Mouse (Mus musculus) limb, embryonic 11.5 days (tissue): ENCODE data around the gene Spaca9. TPM values are rescaled to one million over a fixed set of nuclear protein-coding genes. Genes with fewer than 3 reads are reported as not detected.

Source experiments
- ATAC-seq: fragments of 200-750 bp; cut with Nextera tagmentation; 2 replicates; pipeline ENCODE4 v1.8.0; 2017; ENCODE audit warnings: low read depth; ENCODE audit not compliant: insufficient number of reproducible peaks, low FRiP score, low TSS enrichment
- DNase-seq: peaks from one replicate; pipeline ENCODE4 v3.0.0-alpha.2; 2015; ENCODE audit warnings: low spot score
- H3K27ac ChIP-seq: fragments of 300-500 bp; sonication (generic); replicated peaks from 2 replicates; pipeline ENCODE4 v1.5.1; 2014; ENCODE audit warnings: low read depth, mild to moderate bottlenecking, low read length
- H3K27me3 ChIP-seq: fragments of 300-500 bp; sonication (generic); 2 replicates; pipeline ENCODE4 v1.6.1; 2014; ENCODE audit warnings: mild to moderate bottlenecking, low read length, mixed read lengths; ENCODE audit not compliant: control insufficient read depth, insufficient read depth
- H3K36me3 ChIP-seq: fragments of 300-500 bp; sonication (generic); 2 replicates; pipeline ENCODE4 v1.6.1; 2014; ENCODE audit warnings: mild to moderate bottlenecking, low read length, moderate library complexity, mixed read lengths; ENCODE audit not compliant: control insufficient read depth, insufficient read depth
- H3K4me1 ChIP-seq: fragments of 300-500 bp; sonication (generic); 2 replicates; pipeline ENCODE4 v1.6.1; 2014; ENCODE audit warnings: low read length, mixed read lengths; ENCODE audit not compliant: control insufficient read depth, insufficient read depth
- H3K4me2 ChIP-seq: fragments of 300-500 bp; sonication (generic); 2 replicates; pipeline ENCODE4 v1.6.1; 2014; ENCODE audit warnings: low read depth, mild to moderate bottlenecking, moderate library complexity; ENCODE audit not compliant: severe bottlenecking
- H3K4me3 ChIP-seq: fragments of 300-500 bp; sonication (generic); 2 replicates; pipeline ENCODE4 v1.5.1; 2014; ENCODE audit warnings: low read depth, low read length
- H3K9ac ChIP-seq: fragments of 300-500 bp; sonication (generic); 2 replicates; pipeline ENCODE4 v1.6.1; 2014; ENCODE audit warnings: mild to moderate bottlenecking, low read length
- H3K9me3 ChIP-seq: fragments of 300-500 bp; sonication (generic); 2 replicates; pipeline ENCODE4 v1.6.1; 2016; ENCODE audit warnings: low read length; ENCODE audit not compliant: control insufficient read depth
- WGBS: fragments of 180-500 bp; shearing (Covaris S2); extraction: QIAGEN DNeasy Blood & Tissue Kit; methylation state at CpG from one replicate; pipeline ENCODE4 v1.1.7; 2014; 5-methylcytosine and 5-hydroxymethylcytosine counted together
- polyA plus RNA-seq: library from polyadenylated mRNA; unstranded; fragments of >200 nt; fragmentation: Nextera tagmentation; extraction: Ambion mirVana; gene quantifications from 2 replicates; pipeline ENCODE4 v1.2.1, GENCODE M21; 2014

Spaca9 gene
- polyA plus RNA-seq: 1.7 and 2.0 TPM in 2 replicates

GRCm38 (mm10) chr2:28699361-28700335 lies at the start of gene Spaca9, which contains the start of gene Ak8:
Spaca9 (minus strand) TSS chr2:28699727.
Ak8 (plus strand) TSS chr2:28700164.
- Histone ChIP-seq H3K4me1 (0 out of 2 replicates have a peak, but pooled peaks cover 5% of the 10 kb centered on the region), H3K4me2 (peak within 1 kb of the TSS; percentile 57), H3K27ac (peak within 1 kb of the TSS; percentile 53; the same call in 1 of the 2 replicates), H3K9ac (peak within 1 kb of the TSS; percentile 52), H3K4me3 (peak within 1 kb of the TSS; percentile 46), H3K27me3 (no peaks in the 10 kb centered on the region), H3K36me3 (no peaks in the 10 kb centered on the region), H3K9me3 (no peaks in the 10 kb centered on the region)
- WGBS: 1% methylated on average over 53 of the region's 53 CpGs
- ATAC-seq: peak; percentile 84
- peak; percentile 92 for DNase-seq

DNA sequence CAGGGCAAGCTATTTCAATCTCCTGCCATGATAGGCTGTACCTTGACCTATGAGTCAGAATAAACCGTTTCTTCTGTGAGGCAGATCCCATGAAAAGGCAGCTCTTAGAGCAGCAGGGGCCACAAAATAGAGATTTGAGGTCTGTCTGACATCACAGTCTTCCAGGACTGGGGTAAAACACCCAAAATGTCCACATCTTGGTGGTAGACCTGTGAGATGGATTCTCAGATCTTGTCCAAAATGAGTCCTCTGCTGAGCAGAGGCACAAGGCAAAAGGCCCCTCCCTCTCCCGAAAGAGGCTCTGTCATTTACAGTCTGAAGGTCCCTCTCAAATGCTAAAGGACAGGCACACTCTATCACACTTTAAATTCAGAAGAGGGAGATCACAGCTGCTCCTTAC lies 48.2 kb upstream of the Spaca9 start:
- no peak overlapping the region for H3K9ac ChIP-seq
- no peaks in the 10 kb centered on the region for H3K36me3 ChIP-seq
- H3K9me3 ChIP-seq: no peaks in the 10 kb centered on the region
- ATAC-seq (no peak), DNase-seq (no peak)
- H3K27me3 ChIP-seq: peaks cover 20% of the 10 kb centered on the region
- no peak overlapping the region for H3K4me3 ChIP-seq
- peaks cover 7% of the 10 kb centered on the region; the same call in 1 of the 2 replicates for H3K4me1 ChIP-seq
- H3K27ac ChIP-seq: no peak overlapping the region
- no peak overlapping the region for H3K4me2 ChIP-seq
- WGBS: 85% methylated on average over 2 of the region's 2 CpGs

DNA sequence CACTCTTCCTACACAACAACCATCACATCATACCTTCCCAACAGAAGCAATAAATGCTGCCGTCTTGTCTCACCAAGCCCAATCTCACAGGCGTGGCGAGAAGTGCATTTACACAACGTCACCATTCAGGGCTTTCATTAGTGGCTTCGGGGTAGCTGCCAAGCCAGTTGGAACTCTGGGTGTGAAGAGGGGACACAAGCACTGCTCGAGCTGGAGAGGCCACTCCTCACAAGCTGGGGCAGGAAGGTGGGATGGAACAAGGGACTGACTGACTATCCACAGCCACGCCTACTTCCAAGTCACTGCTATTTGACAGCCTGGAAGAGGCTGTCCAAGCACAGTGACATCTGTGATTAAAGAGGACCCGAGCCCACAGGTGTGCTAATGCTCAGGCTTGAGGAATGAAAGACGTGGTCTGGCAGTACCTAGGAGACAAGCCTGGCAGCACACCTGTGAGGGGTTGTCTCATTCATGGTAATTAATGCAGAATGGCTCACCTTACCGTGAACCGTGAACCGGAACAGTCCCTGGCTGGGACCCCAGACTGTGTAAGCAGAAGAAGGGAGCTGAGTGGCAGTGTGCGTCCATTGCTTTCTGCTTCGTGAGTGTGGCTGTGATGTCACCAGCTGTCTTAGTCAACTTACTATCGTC lies 47.3 kb upstream of the Spaca9 start:
- no peak for ATAC-seq
- H3K9me3 ChIP-seq: no peaks in the 10 kb centered on the region
- H3K27me3 ChIP-seq: peaks cover 15% of the 10 kb centered on the region
- 73% methylated on average over 15 of the region's 15 CpGs for WGBS
- no peak overlapping the region for H3K4me3 ChIP-seq
- no peak overlapping the region for H3K9ac ChIP-seq
- no peak overlapping the region for H3K27ac ChIP-seq
- peaks cover 7% of the 10 kb centered on the region; the same call in 1 of the 2 replicates for H3K4me1 ChIP-seq
- no peaks in the 10 kb centered on the region for H3K36me3 ChIP-seq
- no peak for DNase-seq
- H3K4me2 ChIP-seq: no peak overlapping the region

GRCm38 (mm10) chr2:28742701-28743100 lies 43.2 kb upstream of the Spaca9 start:
- no peak overlapping the region for H3K27ac ChIP-seq
- H3K4me1 ChIP-seq: no peaks in the 10 kb centered on the region
- H3K4me3 ChIP-seq: no peak overlapping the region
- no peaks in the 10 kb centered on the region for H3K36me3 ChIP-seq
- DNase-seq: no peak
- no peaks in the 10 kb centered on the region for H3K9me3 ChIP-seq
- 82% methylated on average over 8 of the region's 8 CpGs for WGBS
- no peak overlapping the region for H3K4me2 ChIP-seq
- no peaks in the 10 kb centered on the region for H3K27me3 ChIP-seq
- no peak for ATAC-seq
- no peak overlapping the region for H3K9ac ChIP-seq

GRCm38 (mm10) chr2:28740159-28740558 lies 40.6 kb upstream of the Spaca9 start:
- Histone ChIP-seq H3K36me3 (no peaks in the 10 kb centered on the region), H3K27me3 (no peaks in the 10 kb centered on the region), H3K4me1 (no peaks in the 10 kb centered on the region), H3K9ac (no peak overlapping the region), H3K27ac (no peak overlapping the region), H3K9me3 (no peaks in the 10 kb centered on the region), H3K4me3 (no peak overlapping the region), H3K4me2 (no peak overlapping the region)
- DNase-seq (no peak), ATAC-seq (no peak)
- WGBS: 86% methylated on average over 5 of the region's 5 CpGs

GRCm38 (mm10) chr2:28737112-28737511 lies 37.6 kb upstream of the Spaca9 start:
- Histone ChIP-seq H3K36me3 (no peaks in the 10 kb centered on the region), H3K4me3 (no peak overlapping the region), H3K27ac (no peak overlapping the region), H3K9me3 (no peaks in the 10 kb centered on the region), H3K4me1 (no peaks in the 10 kb centered on the region), H3K9ac (no peak overlapping the region), H3K4me2 (no peak overlapping the region), H3K27me3 (no peaks in the 10 kb centered on the region)
- WGBS: 90% methylated on average over 5 of the region's 5 CpGs
- DNase-seq (no peak), ATAC-seq (no peak)

GRCm38 (mm10) chr2:28730676-28731075 lies 31.1 kb upstream of the Spaca9 start:
- H3K4me1 ChIP-seq: peaks cover 9% of the 10 kb centered on the region; the same call in 1 of the 2 replicates
- DNase-seq (no peak), ATAC-seq (no peak)
- no peak overlapping the region for H3K4me2 ChIP-seq
- no peaks in the 10 kb centered on the region for H3K9me3 ChIP-seq
- peaks cover 2% of the 10 kb centered on the region; the same call in 1 of the 2 replicates for H3K27me3 ChIP-seq
- no peaks in the 10 kb centered on the region for H3K36me3 ChIP-seq
- no peak overlapping the region for H3K27ac ChIP-seq
- H3K9ac ChIP-seq: no peak overlapping the region
- H3K4me3 ChIP-seq: no peak overlapping the region

- Histone ChIP-seq H3K36me3 (no peaks in the 10 kb centered on the region), H3K4me2 (peak overlapping the region; percentile 10; the same call in 1 of the 2 replicates), H3K9me3 (no peaks in the 10 kb centered on the region), H3K9ac (peak overlapping the region; percentile 40), H3K4me3 (no peak overlapping the region), H3K4me1 (peaks cover 9% of the 10 kb centered on the region; the same call in 1 of the 2 replicates), H3K27ac (no peak overlapping the region), H3K27me3 (peaks cover 2% of the 10 kb centered on the region; the same call in 1 of the 2 replicates)
- DNase-seq: no peak
- WGBS: 11% methylated on average over 16 of the region's 16 CpGs
- ATAC-seq: 0 out of 2 replicates have a peak, but pooled peaks have one; percentile 21
These were observed 28.4 kb upstream of the Spaca9 start for GRCm38 (mm10) chr2:28727786-28728404.
